Mouse (Mus musculus) activated CD4-positive, CD25-positive, alpha-beta regulatory T cell, adult 4 months (primary cell): ENCODE data around the gene Ercc5. TPM values are rescaled to one million over a fixed set of nuclear protein-coding genes. Genes with fewer than 3 reads are reported as not detected.

Source experiments
- ATAC-seq: one replicate; pipeline ENCODE4 v1.8.0; 2017
- polyA plus RNA-seq, 2 experiments: library from polyadenylated mRNA; unstranded; fragments of 100-300 nt; shearing (Covaris generic); gene quantifications; one replicate each; pipeline ENCODE4 v1.2.1; 2017

The Ercc5 gene
- 10 to 100 TPM; 13.4 to 18.5 TPM for polyA plus RNA-seq

GRCm38 (mm10) chr1:44147563-44148381 is at the start of gene Ercc5:
TSS of gene Ercc5 (plus strand) at chr1:44147744.
- peak; percentile 98 for ATAC-seq

GRCm38 (mm10) chr1:44101448-44102225 is 45.9 kb upstream of the Ercc5 start:
- peak; percentile 67 for ATAC-seq

DNA sequence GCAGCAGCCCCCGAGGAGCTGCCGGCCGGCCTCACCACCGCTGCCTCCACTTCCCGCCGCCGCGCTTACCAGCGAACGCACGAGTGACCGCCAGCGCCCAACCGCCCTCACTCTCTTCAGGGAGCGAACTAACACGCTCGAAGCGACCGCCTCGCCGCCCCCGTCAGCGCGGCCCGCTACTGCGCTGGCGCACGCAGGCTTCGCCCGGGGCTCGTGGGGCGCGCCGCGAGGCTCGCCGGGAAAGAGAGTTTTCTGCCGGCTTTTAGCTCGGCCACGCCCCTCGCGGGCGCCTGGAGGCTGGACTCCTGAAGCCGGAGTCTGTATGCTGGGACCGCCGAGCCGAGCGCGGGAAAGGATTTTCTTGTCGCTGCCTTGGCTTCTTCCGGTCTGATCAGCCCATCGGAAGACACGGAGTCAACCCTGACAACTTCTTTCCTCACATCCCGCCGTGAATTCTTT is 45.3 kb upstream of the Ercc5 start, which contains the start of gene Tex30:
TSS of gene Tex30 (minus strand) at position 183 of the 459 bp plus-strand sequence.
- ATAC-seq, result peak; percentile 90

- no peak for ATAC-seq
Measured at GRCm38 (mm10) chr1:44102939-44103338, 44.6 kb upstream of the Ercc5 start.

DNA sequence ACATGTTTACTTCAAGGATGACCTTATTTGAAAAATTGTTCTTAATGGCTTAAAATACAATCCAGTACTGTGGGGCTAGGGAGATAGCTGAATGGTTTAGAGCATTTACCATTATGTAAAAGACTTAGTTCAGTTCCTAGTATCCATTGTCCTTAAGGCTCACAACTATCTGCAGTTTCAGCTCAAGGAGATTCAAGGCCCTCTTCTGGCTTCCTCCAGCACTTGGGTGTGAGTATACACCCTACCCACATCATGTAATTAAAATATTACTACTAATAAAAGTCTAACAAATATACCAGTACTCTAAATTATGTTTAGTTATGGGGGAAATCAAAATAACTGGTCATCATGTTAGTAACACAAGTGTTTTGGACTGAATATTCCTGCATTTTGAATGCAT is 30.0 kb upstream of the Ercc5 start:
- ATAC-seq, result no peak

DNA sequence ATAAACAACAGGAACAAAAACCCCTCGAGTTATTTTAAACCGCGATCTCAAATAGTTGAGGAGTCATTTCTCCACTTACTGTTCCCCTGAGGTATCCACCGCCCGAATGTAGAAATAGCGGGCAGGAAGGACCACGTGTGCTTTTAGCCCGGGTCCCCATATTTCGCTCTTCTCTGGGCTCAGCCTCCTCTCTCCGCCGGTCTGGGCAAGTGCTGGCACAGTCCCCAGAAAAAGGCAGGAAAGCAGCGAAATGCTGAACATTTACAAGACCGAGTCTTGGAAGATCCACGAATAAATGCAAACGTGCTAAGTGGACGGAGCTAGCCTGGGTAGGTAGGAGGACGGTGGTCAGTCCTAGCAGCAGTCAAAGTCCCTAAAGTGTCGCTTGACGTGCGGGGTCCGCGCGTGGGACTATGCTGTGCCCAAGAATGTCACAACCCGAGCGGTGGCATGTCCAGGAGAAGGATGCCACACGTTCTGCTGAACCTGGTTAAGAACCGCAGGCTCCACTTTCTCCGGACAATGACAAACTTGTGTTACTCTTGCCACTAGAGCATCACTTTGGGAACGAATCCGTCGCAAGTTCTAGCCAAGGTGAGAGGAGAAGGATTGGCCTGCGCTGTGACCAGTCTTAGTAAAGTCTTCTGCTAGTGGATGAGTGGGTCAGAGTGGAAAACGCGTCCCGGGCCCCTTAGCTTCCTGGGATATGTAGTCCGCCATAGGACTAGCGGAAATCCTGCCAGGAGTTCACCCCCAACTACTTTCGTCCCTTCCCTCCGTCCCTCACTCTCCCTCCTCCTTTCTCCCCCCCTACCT is 29.1 kb upstream of the Ercc5 start, which contains the start of the genes Kdelc1 and Bivm:
TSS of gene Kdelc1 (minus strand) at position 570 of the 816 bp plus-strand sequence.
TSS of gene Bivm (plus strand) at position 719 of the 816 bp plus-strand sequence.
- ATAC-seq, result peak; percentile 83

DNA sequence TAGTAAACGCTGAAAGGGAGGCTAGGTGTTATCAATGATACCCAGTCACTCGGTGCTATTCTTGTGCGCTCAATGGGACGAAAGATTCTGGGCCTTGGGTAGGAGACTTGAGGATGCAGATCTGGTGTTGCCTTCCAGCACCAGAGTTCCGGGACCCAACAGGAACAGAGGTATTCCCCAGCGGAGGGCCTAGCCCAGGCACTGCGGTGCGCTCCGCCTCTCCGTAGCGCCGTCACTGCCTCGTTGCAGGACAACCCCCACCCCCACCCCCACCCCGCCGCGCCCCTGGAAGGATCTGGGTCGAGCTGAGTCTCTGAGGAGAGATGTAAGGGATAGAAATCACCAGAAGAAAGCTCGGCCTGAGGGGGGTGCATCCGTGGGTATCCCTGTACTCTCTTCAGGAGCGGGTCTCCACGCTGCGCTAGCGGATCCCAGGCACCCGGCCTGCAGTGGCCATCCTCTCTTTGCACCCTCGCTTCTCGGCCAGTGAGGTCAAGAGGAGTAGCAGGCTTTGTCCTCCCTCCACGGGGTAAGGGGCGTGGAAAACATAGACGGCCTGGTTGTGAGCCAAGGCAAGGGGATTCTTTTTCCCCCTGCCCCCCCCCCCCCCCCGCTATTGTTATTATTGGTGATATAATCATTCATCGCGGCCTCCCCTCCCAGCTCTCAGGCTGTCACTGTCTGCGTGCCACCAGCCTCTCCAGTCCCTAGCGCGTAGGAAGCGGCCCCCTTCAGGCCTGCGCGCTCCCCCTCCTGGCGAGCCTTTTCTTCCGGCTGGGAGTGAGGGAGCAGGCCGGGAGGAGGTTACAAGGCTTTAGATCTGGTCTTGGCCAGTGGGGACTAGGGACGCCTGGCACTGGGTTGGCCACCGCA is 28.1 kb upstream of the Ercc5 start:
- ATAC-seq, result peak; percentile 22

DNA sequence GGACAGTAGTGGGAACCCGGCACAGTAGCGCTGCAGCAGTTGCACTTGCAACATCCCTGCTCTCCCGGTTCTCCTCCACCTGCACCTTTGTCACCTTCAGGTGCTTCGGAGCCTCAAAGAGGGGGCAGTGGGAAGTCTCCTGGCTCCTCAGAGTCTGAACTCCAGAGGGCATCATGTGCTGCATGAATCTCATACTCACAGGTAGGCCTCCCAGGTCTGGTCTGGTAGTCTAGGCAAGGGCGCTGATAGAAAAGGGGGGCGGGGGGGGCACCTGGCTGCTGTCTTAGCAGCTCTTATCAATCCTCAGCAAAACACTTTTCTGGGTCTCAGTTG is 27.5 kb upstream of the Ercc5 start:
- ATAC-seq, result no peak

GRCm38 (mm10) chr1:44122256-44122655 is 25.3 kb upstream of the Ercc5 start:
- ATAC-seq, result peak; percentile 70

DNA sequence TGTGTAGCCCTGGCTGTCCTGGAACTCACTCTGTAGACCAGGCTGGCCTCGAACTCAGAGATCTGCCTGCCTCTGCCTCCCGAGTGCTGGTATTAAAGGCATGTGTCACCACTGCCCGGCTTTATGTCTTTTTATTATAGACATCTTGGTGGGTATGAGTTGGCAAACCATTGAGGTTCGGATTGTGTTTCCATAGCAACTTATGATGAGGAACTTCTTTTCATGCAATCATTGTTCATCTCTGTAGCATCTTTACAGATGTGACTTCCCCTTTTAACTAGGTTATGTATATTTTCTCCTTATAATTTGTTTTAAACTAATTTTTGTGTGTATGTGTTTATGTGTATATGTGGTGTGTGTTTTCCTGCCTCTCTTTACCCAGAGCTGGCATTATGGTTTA is 22.0 kb upstream of the Ercc5 start:
- ATAC-seq, result no peak

- no peak for ATAC-seq
Measured at GRCm38 (mm10) chr1:44129929-44130581, 17.5 kb upstream of the Ercc5 start.

DNA sequence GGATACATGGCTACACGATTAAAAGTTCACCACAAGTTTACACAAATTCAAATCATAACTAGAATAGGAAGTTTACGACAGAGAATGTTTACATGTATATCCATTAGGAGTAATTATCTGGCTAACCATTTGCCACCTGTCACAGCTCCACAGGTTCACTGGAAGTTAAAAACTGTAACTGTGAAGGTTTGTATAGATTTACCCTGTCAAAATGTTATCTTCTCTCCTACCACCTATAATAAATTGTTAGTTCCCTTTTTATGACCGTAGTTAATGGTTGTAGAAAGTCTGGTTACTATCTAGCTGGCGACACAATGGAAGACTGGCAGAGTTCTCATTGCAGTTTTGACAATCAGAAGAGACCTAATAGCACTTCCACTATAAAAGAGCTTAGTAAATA is 7.3 kb upstream of the Ercc5 start:
- ATAC-seq, result no peak

- no peak for ATAC-seq
Measured at GRCm38 (mm10) chr1:44142747-44143146, 4.8 kb upstream of the Ercc5 start.

DNA sequence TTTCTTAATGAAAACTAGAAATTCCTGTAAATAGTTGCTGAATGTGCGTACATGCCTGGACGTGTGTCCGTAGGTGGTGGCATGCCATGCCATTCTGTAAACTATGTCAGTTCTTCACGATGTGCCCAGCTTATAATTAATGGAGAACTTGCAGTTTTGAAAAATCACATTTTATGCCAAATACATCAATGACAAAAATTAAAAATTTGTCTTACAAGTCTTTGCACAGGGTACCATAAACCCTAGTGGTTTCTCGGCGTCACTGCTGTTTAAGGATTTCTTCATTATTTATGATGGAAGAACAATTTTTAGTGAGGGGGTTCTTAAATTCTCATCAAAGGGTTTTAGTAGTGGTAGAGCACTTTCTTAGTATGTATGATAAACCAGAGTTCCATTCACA is 1.2 kb downstream of the Ercc5 start:
- ATAC-seq, result no peak

DNA sequence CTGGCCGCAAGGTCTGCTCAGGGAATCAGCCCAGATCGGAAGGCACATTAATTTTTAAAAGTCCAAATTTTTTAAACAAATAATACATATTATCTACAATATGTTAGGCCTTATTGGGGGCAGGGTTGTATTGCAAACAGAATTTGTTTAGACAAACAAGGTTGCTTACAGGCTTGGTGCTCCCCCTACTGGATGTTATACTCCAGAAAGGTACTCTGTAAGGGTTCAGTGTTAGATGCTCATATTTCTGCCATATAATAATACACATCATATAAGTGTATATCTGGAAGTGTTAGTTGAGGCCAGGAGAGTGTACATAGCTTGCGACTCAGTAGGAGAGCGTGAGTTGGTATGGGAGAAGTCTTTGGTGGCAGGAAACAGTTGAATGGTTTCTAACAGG is 7.7 kb downstream of the Ercc5 start:
- no peak for ATAC-seq

GRCm38 (mm10) chr1:44158317-44158716 is 10.8 kb downstream of the Ercc5 start:
- ATAC-seq, result no peak

DNA sequence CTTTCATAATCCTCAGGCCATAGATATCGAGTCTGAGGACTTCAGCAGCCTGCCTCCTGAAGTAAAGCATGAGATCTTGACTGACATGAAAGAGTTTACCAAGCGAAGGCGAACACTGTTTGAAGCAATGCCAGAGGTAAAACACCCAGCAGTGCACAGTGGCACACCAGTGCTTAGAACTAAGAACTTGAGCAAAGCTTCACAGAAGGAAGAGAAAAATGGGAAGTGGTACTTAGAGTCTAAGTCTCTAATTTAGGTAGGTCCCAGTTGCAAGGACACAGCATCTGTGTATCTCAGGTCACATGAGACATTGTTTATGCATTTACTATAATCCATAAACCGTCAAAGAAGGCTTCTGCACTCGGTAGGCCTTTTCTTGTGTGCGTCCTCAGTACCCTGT is 14.3 kb downstream of the Ercc5 start:
- ATAC-seq, result no peak

- ATAC-seq, result no peak
Measured at GRCm38 (mm10) chr1:44162389-44162788, 14.8 kb downstream of the Ercc5 start.

DNA sequence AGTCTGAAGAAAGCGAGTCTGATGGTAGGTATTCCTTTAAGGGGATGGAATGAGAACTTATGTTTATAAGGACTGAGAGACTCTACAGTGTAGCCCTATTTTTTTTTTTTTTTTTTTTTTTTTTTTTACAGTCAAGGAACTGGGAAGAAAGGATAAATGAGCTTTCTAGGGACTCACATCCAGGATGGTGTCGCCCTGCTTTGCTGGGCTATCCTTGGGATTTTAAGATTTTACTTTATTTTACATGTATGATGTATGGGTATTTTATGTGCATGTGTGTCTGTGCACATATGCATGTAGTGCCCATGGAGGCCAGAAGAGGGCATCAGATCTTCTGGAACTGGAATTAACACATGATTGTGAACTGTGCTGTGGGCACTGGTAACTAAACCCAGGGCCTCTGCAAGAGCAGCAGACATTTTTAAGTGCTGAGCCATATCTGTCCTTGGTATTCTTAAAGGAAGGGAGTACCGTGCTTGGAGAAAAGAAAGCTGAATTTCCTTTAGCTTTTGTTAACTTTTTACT is 20.4 kb downstream of the Ercc5 start:
- no peak for ATAC-seq

DNA sequence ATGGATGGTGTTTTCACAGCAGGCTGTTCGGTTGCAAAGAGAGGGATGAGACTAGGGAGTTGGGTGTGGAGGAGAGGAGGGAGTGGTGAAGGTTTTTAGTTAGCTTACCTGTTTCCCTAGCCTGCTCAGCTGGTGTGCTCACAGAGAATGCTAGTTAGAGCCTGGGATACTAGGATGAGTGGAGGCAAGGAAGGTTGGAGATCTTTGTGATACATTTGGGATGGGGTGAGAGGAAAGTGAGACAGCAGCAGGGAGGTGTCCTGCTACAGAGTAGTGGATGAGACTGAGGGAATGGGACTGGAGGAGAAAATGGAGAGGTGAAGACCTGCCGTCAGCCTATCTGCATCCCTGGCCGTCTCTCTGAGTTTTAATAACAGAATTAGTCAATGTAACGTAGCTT is 25.1 kb downstream of the Ercc5 start:
- ATAC-seq, result no peak

- no peak for ATAC-seq
Measured at GRCm38 (mm10) chr1:44173903-44174302, 26.4 kb downstream of the Ercc5 start.
